Mouse (Mus musculus) E14TG2a.4 (cell line): ENCODE results near the gene Qrich2.

Experiments
- CTCF ChIP-seq: conservative IDR thresholded peaks from 2 replicates; pipeline ENCODE4 v1.5.1; 2014; ENCODE audit warnings: low read length
- NANOG ChIP-seq: IDR thresholded peaks from 2 replicates; pipeline ENCODE4 v1.6.1; 2014; ENCODE audit warnings: borderline replicate concordance, low read length, mixed read lengths
- POU5F1 ChIP-seq: IDR thresholded peaks from 2 replicates; pipeline ENCODE4 v1.6.1; 2014; ENCODE audit warnings: low read length, borderline replicate concordance

DNA sequence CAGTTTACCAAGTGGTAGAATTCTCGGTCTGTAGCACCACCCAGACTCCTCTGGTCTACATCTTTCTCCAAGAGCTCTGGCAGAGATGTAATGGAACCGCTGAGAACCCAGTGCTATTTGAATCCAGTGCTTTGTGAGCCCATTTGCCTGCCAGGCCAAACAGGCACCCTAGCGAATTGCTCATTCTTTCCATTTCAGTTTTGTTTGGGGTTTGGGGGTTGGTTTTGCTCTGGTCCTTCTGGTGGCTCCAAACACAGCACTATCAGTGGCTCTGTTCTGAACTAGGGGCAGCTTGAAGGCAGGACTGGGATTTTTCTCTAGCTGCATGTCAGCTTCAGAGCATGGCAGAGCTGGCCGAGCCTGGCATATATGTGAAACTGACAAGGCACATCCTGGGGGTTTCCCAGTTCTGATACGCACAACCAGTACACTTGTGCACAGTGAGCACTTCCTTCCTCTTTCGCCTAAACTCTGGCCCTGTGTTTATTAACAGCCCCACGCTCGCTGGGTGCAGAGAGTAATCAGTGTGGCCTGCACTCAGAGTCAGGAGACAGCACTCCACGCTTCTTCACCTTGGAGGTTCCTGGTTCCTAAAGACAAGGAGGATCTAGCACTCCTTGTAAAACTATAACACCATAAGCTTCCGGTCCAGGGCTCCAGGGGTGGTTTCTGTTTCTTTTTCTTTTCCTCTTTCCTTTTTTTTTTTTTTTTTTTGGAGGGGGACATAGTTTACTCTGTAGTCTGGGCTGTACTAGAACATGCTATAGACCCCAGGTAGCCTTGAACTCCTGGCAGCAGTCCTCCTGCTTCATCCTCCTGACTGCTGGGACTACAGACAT, 42.0 kb downstream of the Qrich2 start:
- TF ChIP-seq CTCF (no peak), NANOG (no peak), POU5F1 (no peak)
